Mouse (Mus musculus): ENCODE data around the gene Rgl2. TPM values are rescaled to one million over a fixed set of nuclear protein-coding genes. Genes with fewer than 3 reads are reported as not detected.

Rgl2 gene
- polyA plus RNA-seq, 1 experiment = 272 TPM

- TF ChIP-seq CTCF (IDR thresholded peaks at IDR 0.05; ENCODE audit: insufficient read depth, low read length) (no peak), POLR2A (IDR thresholded peaks at IDR 0.05; ENCODE audit: borderline replicate concordance, extremely low read depth, low read depth, low read length) (no peak)
- DNase-seq = no peak
- WGBS = 72% methylated on average over 4 of the region's 4 CpGs
- H3K4me3 ChIP-seq (replicated peaks; ENCODE audit: extremely low read depth, low read depth, low read length) = no peak overlapping the region
- peaks cover 20% of the 10 kb centered on the region for H3K4me1 ChIP-seq (ENCODE audit: control insufficient read depth, insufficient read depth, low read length)
These were observed 23.5 kb downstream of the Rgl2 start for GRCm38 (mm10) chr17:33952879-33953278.

GRCm38 (mm10) chr17:33953310-33953709 is 24.0 kb downstream of the Rgl2 start:
- no peak for DNase-seq
- Histone ChIP-seq H3K4me3 (replicated peaks; ENCODE audit: extremely low read depth, low read depth, low read length) (no peak overlapping the region), H3K4me1 (ENCODE audit: control insufficient read depth, insufficient read depth, low read length) (peaks cover 20% of the 10 kb centered on the region)
- TF ChIP-seq CTCF (IDR thresholded peaks at IDR 0.05; ENCODE audit: insufficient read depth, low read length) (no peak), POLR2A (IDR thresholded peaks at IDR 0.05; ENCODE audit: borderline replicate concordance, extremely low read depth, low read depth, low read length) (no peak)
- 76% methylated on average over 3 of the region's 3 CpGs for WGBS

GRCm38 (mm10) chr17:33953961-33954565 is 24.7 kb downstream of the Rgl2 start:
- WGBS = 34% methylated on average over 5 of the region's 5 CpGs
- TF ChIP-seq POLR2A (IDR thresholded peaks at IDR 0.05; ENCODE audit: borderline replicate concordance, extremely low read depth, low read depth, low read length) (no peak), CTCF (IDR thresholded peaks at IDR 0.05; ENCODE audit: insufficient read depth, low read length) (no peak)
- DNase-seq = no peak
- H3K4me1 ChIP-seq (ENCODE audit: control insufficient read depth, insufficient read depth, low read length) = peaks cover 20% of the 10 kb centered on the region
- H3K4me3 ChIP-seq (replicated peaks; ENCODE audit: extremely low read depth, low read depth, low read length) = no peak overlapping the region

GRCm38 (mm10) chr17:33954646-33955554 is 25.6 kb downstream of the Rgl2 start:
- no peak for TF ChIP-seq CTCF (IDR thresholded peaks at IDR 0.05; ENCODE audit: insufficient read depth, low read length)
- TF ChIP-seq POLR2A (IDR thresholded peaks at IDR 0.05; ENCODE audit: borderline replicate concordance, extremely low read depth, low read depth, low read length) = no peak
- no peak for DNase-seq
- WGBS = 1% methylated on average over 33 of the region's 33 CpGs
- Histone ChIP-seq H3K4me1 (ENCODE audit: control insufficient read depth, insufficient read depth, low read length) (peaks cover 17% of the 10 kb centered on the region), H3K4me3 (replicated peaks; ENCODE audit: extremely low read depth, low read depth, low read length) (peak overlapping the region; percentile 67)

GRCm38 (mm10) chr17:33955555-33956214 is 26.3 kb downstream of the Rgl2 start, which contains the start of the genes Vps52 and Rps18:
Gene Vps52 (plus strand): TSS chr17:33955812.
Gene Rps18 (minus strand): TSS chr17:33956001.
- DNase-seq = peak; percentile 96
- Histone ChIP-seq H3K4me1 (ENCODE audit: control insufficient read depth, insufficient read depth, low read length) (peaks cover 14% of the 10 kb centered on the region), H3K4me3 (replicated peaks; ENCODE audit: extremely low read depth, low read depth, low read length) (peak within 1 kb of the TSS; percentile 82)
- TF ChIP-seq CTCF (IDR thresholded peaks at IDR 0.05; ENCODE audit: insufficient read depth, low read length) (no peak), POLR2A (IDR thresholded peaks at IDR 0.05; ENCODE audit: borderline replicate concordance, extremely low read depth, low read depth, low read length) (peak; percentile 94)
- under 1% methylated on average over 50 of the region's 50 CpGs for WGBS

GRCm38 (mm10) chr17:33956336-33956735 is 27.0 kb downstream of the Rgl2 start:
- 5% methylated on average over 10 of the region's 10 CpGs for WGBS
- TF ChIP-seq CTCF (IDR thresholded peaks at IDR 0.05; ENCODE audit: insufficient read depth, low read length) = no peak
- no peak for TF ChIP-seq POLR2A (IDR thresholded peaks at IDR 0.05; ENCODE audit: borderline replicate concordance, extremely low read depth, low read depth, low read length)
- Histone ChIP-seq H3K4me1 (ENCODE audit: control insufficient read depth, insufficient read depth, low read length) (peaks cover 14% of the 10 kb centered on the region), H3K4me3 (replicated peaks; ENCODE audit: extremely low read depth, low read depth, low read length) (peak overlapping the region; percentile 82)
- no peak for DNase-seq

GRCm38 (mm10) chr17:33957493-33957892 is 28.1 kb downstream of the Rgl2 start:
- TF ChIP-seq CTCF (IDR thresholded peaks at IDR 0.05; ENCODE audit: insufficient read depth, low read length) = no peak
- H3K4me1 ChIP-seq (ENCODE audit: control insufficient read depth, insufficient read depth, low read length) = peaks cover 8% of the 10 kb centered on the region
- no peak overlapping the region for H3K4me3 ChIP-seq (replicated peaks; ENCODE audit: extremely low read depth, low read depth, low read length)
- DNase-seq = no peak
- 74% methylated on average over 6 of the region's 6 CpGs for WGBS

GRCm38 (mm10) chr17:33958451-33958850 is 29.1 kb downstream of the Rgl2 start:
- no peak overlapping the region for H3K4me3 ChIP-seq (replicated peaks; ENCODE audit: extremely low read depth, low read depth, low read length)
- TF ChIP-seq CTCF (IDR thresholded peaks at IDR 0.05; ENCODE audit: insufficient read depth, low read length) (no peak), POLR2A (IDR thresholded peaks at IDR 0.05; ENCODE audit: borderline replicate concordance, extremely low read depth, low read depth, low read length) (no peak)
- peaks cover 8% of the 10 kb centered on the region for H3K4me1 ChIP-seq (ENCODE audit: control insufficient read depth, insufficient read depth, low read length)
- WGBS = 95% methylated on average over 11 of the region's 11 CpGs
- DNase-seq = no peak

GRCm38 (mm10) chr17:33959135-33959534 is 29.8 kb downstream of the Rgl2 start:
- DNase-seq = no peak
- H3K4me3 ChIP-seq (replicated peaks; ENCODE audit: extremely low read depth, low read depth, low read length) = no peak overlapping the region
- no peak for TF ChIP-seq POLR2A (IDR thresholded peaks at IDR 0.05; ENCODE audit: borderline replicate concordance, extremely low read depth, low read depth, low read length)
- 95% methylated on average over 13 of the region's 13 CpGs for WGBS
- peaks cover 8% of the 10 kb centered on the region for H3K4me1 ChIP-seq (ENCODE audit: control insufficient read depth, insufficient read depth, low read length)
